Comparison of ENCODE assay signal across 13 mouse cellular contexts in genomic region chr11:59337955-59338735, GRCm38 (mm10). TPM values are rescaled to one million over a fixed set of nuclear protein-coding genes. Genes with fewer than 3 reads are reported as not detected.
DNase-seq lines count a peak whose midpoint lies in the region; ATAC-seq and TF ChIP-seq lines count a peak whose summit lies in the region.
"Had no signal": no experiment of that assay in that cellular context is flagged by ENCODE, and none has a peak within 500 bp of the region (broad histone marks: within the 10 kb centered on the region; RNA-seq: fewer than 3 reads in every experiment).

No protein-coding gene starts in this region.

- peaks cover 32% of the 10 kb centered on the region for H3K4me1 ChIP-seq in hindbrain, embryonic 10.5 days (replicated peaks)
- H3K4me1 ChIP-seq in hindbrain, embryonic 11.5 days (replicated peaks; ENCODE audit: control insufficient read depth, insufficient read depth, low read length), result no peaks in the 10 kb centered on the region
- no peaks in the 10 kb centered on the region for H3K4me1 ChIP-seq in midbrain, postnatal 0 days (ENCODE audit: insufficient read depth, low read length)
- H3K4me1 ChIP-seq in midbrain, embryonic 13.5 days (replicated peaks), result peaks cover 12% of the 10 kb centered on the region
- peaks cover 28% of the 10 kb centered on the region for H3K4me1 ChIP-seq in heart, embryonic 12.5 days (replicated peaks)
- H3K4me1 ChIP-seq in forebrain, embryonic 16.5 days (replicated peaks; ENCODE audit: control insufficient read depth, insufficient read depth, low read length), result no peaks in the 10 kb centered on the region
- peaks cover 18% of the 10 kb centered on the region for H3K4me1 ChIP-seq in forebrain, embryonic 12.5 days

- H3K27me3 ChIP-seq in hindbrain, embryonic 10.5 days (ENCODE audit: insufficient read depth, poor library complexity, severe bottlenecking), result peaks cover 15% of the 10 kb centered on the region; the same call in 1 of the 2 replicates
- no peaks in the 10 kb centered on the region for H3K27me3 ChIP-seq in hindbrain, embryonic 11.5 days (ENCODE audit: control insufficient read depth, insufficient read depth, low read length)
- H3K27me3 ChIP-seq in midbrain, postnatal 0 days (ENCODE audit: insufficient read depth, low read length), result no peaks in the 10 kb centered on the region
- 0 out of 2 replicates have a peak, but pooled peaks cover 4% of the 10 kb centered on the region for H3K27me3 ChIP-seq in midbrain, embryonic 13.5 days
- H3K27me3 ChIP-seq in heart, embryonic 12.5 days (replicated peaks), result peaks cover 8% of the 10 kb centered on the region; the same call in 1 of the 2 replicates
- no peaks in the 10 kb centered on the region for H3K27me3 ChIP-seq in forebrain, embryonic 16.5 days (replicated peaks; ENCODE audit: control insufficient read depth, insufficient read depth, low read length)
- peaks cover 14% of the 10 kb centered on the region for H3K27me3 ChIP-seq in forebrain, embryonic 12.5 days

- H3K4me2 ChIP-seq in hindbrain, embryonic 11.5 days (replicated peaks; ENCODE audit: low read depth, low read length), result no peak overlapping the region
- no peak overlapping the region for H3K4me2 ChIP-seq in midbrain, postnatal 0 days (ENCODE audit: low read depth, low read length, poor library complexity, severe bottlenecking)
- H3K4me2 ChIP-seq in midbrain, embryonic 13.5 days (replicated peaks), result no peak overlapping the region
- peak overlapping the region; percentile 25 for H3K4me2 ChIP-seq in heart, embryonic 12.5 days
- H3K4me2 ChIP-seq in forebrain, embryonic 16.5 days (ENCODE audit: low read length), result no peak overlapping the region
- no peak overlapping the region for H3K4me2 ChIP-seq in forebrain, embryonic 12.5 days
- H3K4me2 ChIP-seq: limb, embryonic 13.5 days had no signal

- no peak for TF ChIP-seq CTCF in midbrain, postnatal 0 days (IDR thresholded peaks at IDR 0.05)

- no peak for DNase-seq in hindbrain, embryonic 10.5 days (ENCODE audit: low spot score)
- no peak for DNase-seq in hindbrain, embryonic 11.5 days (ENCODE audit: low spot score)
- peak; percentile 14 for DNase-seq in midbrain, postnatal 0 days (ENCODE audit: low spot score)
- DNase-seq in kidney, postnatal 4 days, result peak; percentile 69 to 82
- DNase-seq: cerebellum, adult 8-10 months had no signal

- H3K4me3 ChIP-seq in hindbrain, embryonic 10.5 days, result no peak overlapping the region
- H3K4me3 ChIP-seq in hindbrain, embryonic 11.5 days (ENCODE audit: low read depth, low read length), result no peak overlapping the region
- no peak overlapping the region for H3K4me3 ChIP-seq in midbrain, postnatal 0 days (ENCODE audit: low read depth, low read length)
- H3K4me3 ChIP-seq in midbrain, embryonic 13.5 days (replicated peaks), result no peak overlapping the region
- H3K4me3 ChIP-seq in heart, embryonic 12.5 days, result no peak overlapping the region
- H3K4me3 ChIP-seq in forebrain, embryonic 16.5 days (replicated peaks; ENCODE audit: low read length), result no peak overlapping the region
- H3K4me3 ChIP-seq in forebrain, embryonic 12.5 days (replicated peaks), result no peak overlapping the region
- H3K4me3 ChIP-seq: limb, embryonic 13.5 days had no signal

- H3K36me3 ChIP-seq in hindbrain, embryonic 10.5 days, result no peaks in the 10 kb centered on the region
- H3K36me3 ChIP-seq in hindbrain, embryonic 11.5 days (ENCODE audit: control insufficient read depth, insufficient read depth, low read length), result no peaks in the 10 kb centered on the region
- H3K36me3 ChIP-seq in midbrain, postnatal 0 days (ENCODE audit: insufficient read depth, low read length), result no peaks in the 10 kb centered on the region
- no peaks in the 10 kb centered on the region for H3K36me3 ChIP-seq in midbrain, embryonic 13.5 days
- no peaks in the 10 kb centered on the region for H3K36me3 ChIP-seq in heart, embryonic 12.5 days
- H3K36me3 ChIP-seq in forebrain, embryonic 16.5 days (ENCODE audit: control insufficient read depth, insufficient read depth), result no peaks in the 10 kb centered on the region
- H3K36me3 ChIP-seq in forebrain, embryonic 12.5 days (replicated peaks), result no peaks in the 10 kb centered on the region
- H3K36me3 ChIP-seq: limb, embryonic 13.5 days had no signal

- no peak for ATAC-seq in hindbrain, embryonic 11.5 days (ENCODE audit: low FRiP score)
- no peak for ATAC-seq in midbrain, postnatal 0 days (ENCODE audit: low FRiP score)
- ATAC-seq in midbrain, embryonic 13.5 days, result no peak
- no peak for ATAC-seq in heart, embryonic 12.5 days (ENCODE audit: insufficient number of reproducible peaks, low FRiP score)
- no peak for ATAC-seq in forebrain, embryonic 16.5 days
- ATAC-seq in forebrain, embryonic 12.5 days (ENCODE audit: low FRiP score), result no peak

- H3K9ac ChIP-seq in hindbrain, embryonic 11.5 days (ENCODE audit: low read depth, low read length), result no peak overlapping the region
- H3K9ac ChIP-seq in midbrain, postnatal 0 days (replicated peaks; ENCODE audit: low read length, poor library complexity, severe bottlenecking), result no peak overlapping the region
- no peak overlapping the region for H3K9ac ChIP-seq in midbrain, embryonic 13.5 days (replicated peaks)
- 0 out of 2 replicates have a peak overlapping the region, but pooled peaks have one; percentile 10 for H3K9ac ChIP-seq in heart, embryonic 12.5 days
- no peak overlapping the region for H3K9ac ChIP-seq in forebrain, embryonic 16.5 days (replicated peaks; ENCODE audit: low read depth, low read length)
- H3K9ac ChIP-seq in forebrain, embryonic 12.5 days, result no peak overlapping the region
- H3K9ac ChIP-seq: limb, embryonic 13.5 days had no signal

- peak overlapping the region; percentile 13; the same call in 1 of the 2 replicates for H3K27ac ChIP-seq in hindbrain, embryonic 10.5 days
- H3K27ac ChIP-seq in hindbrain, embryonic 11.5 days (ENCODE audit: low read depth, low read length), result no peak overlapping the region
- no peak overlapping the region for H3K27ac ChIP-seq in midbrain, postnatal 0 days (ENCODE audit: low read depth, low read length)
- H3K27ac ChIP-seq in midbrain, embryonic 13.5 days, result no peak overlapping the region
- H3K27ac ChIP-seq in heart, embryonic 12.5 days (ENCODE audit: poor library complexity, severe bottlenecking), result peak overlapping the region; percentile 45; the same call in 1 of the 2 replicates
- H3K27ac ChIP-seq in forebrain, embryonic 16.5 days (ENCODE audit: low read length), result no peak overlapping the region
- H3K27ac ChIP-seq in forebrain, embryonic 12.5 days, result no peak overlapping the region
- H3K27ac ChIP-seq: limb, embryonic 13.5 days had no signal

- no peaks in the 10 kb centered on the region for H3K9me3 ChIP-seq in hindbrain, embryonic 10.5 days
- H3K9me3 ChIP-seq in hindbrain, embryonic 11.5 days (ENCODE audit: control insufficient read depth, low read length), result no peaks in the 10 kb centered on the region
- no peaks in the 10 kb centered on the region for H3K9me3 ChIP-seq in midbrain, postnatal 0 days (ENCODE audit: low read length)
- no peaks in the 10 kb centered on the region for H3K9me3 ChIP-seq in midbrain, embryonic 13.5 days
- no peaks in the 10 kb centered on the region for H3K9me3 ChIP-seq in heart, embryonic 12.5 days (replicated peaks)
- H3K9me3 ChIP-seq in forebrain, embryonic 16.5 days (ENCODE audit: control insufficient read depth, low read length), result no peaks in the 10 kb centered on the region
- no peaks in the 10 kb centered on the region for H3K9me3 ChIP-seq in forebrain, embryonic 12.5 days
- H3K9me3 ChIP-seq: limb, embryonic 13.5 days had no signal

- WGBS in hindbrain, embryonic 10.5 days, result 74% methylated on average over 13 of the region's 13 CpGs
- WGBS in hindbrain, embryonic 11.5 days, result 73% methylated on average over 13 of the region's 13 CpGs
- 68% methylated on average over 13 of the region's 13 CpGs for WGBS in midbrain, postnatal 0 days
- 72% methylated on average over 13 of the region's 13 CpGs for WGBS in midbrain, embryonic 13.5 days
- WGBS in heart, embryonic 12.5 days, result 47% methylated on average over 13 of the region's 13 CpGs
- 66% methylated on average over 13 of the region's 13 CpGs for WGBS in forebrain, embryonic 16.5 days
- 72% methylated on average over 13 of the region's 13 CpGs for WGBS in forebrain, embryonic 12.5 days

RNA-seq across cellular contexts. Expression of gene Wnt9a, which starts 31.4 kb away (rescaled TPM):
- polyA plus RNA-seq in hindbrain, embryonic 10.5 days (2016; fragmentation: Nextera tagmentation; extraction: Ambion mirVana), result 9.8 and 10.7 TPM in 2 replicates
- polyA plus RNA-seq in hindbrain, embryonic 11.5 days (2014; fragmentation: Nextera tagmentation; extraction: Ambion mirVana), result 2.7 and 3.8 TPM in 2 replicates
- 4.2 and 5.6 TPM in 2 replicates for total RNA-seq in midbrain, postnatal 0 days (2014; rRNA removed)
- 2.3 and 2.9 TPM in 2 replicates for polyA plus RNA-seq in midbrain, postnatal 0 days (2015; fragmentation: Nextera tagmentation; extraction: Ambion mirVana)
- polyA plus RNA-seq in midbrain, embryonic 13.5 days (2015; fragmentation: Nextera tagmentation; extraction: Ambion mirVana), result 2.9 and 6.0 TPM in 2 replicates
- polyA plus RNA-seq in heart, embryonic 12.5 days (2016; fragmentation: Nextera tagmentation; extraction: Ambion mirVana), result 4.5 and 5.0 TPM in 2 replicates
- polyA plus RNA-seq in forebrain, embryonic 16.5 days (2015; fragmentation: Nextera tagmentation; extraction: Ambion mirVana), result 1.5 and 1.6 TPM in 2 replicates
- 4.9 and 5.3 TPM in 2 replicates for polyA plus RNA-seq in forebrain, embryonic 12.5 days (2016; fragmentation: Nextera tagmentation; extraction: Ambion mirVana)
- total RNA-seq: megakaryocyte-erythroid progenitor cell, adult 5-6 weeks had no signal

RNA-seq across cellular contexts. Expression of gene Prss38, which starts 37.3 kb away (rescaled TPM):
- polyA plus RNA-seq in hindbrain, embryonic 10.5 days (2016; fragmentation: Nextera tagmentation; extraction: Ambion mirVana), result not detected in 2 replicates
- not detected in 2 replicates for polyA plus RNA-seq in hindbrain, embryonic 11.5 days (2014; fragmentation: Nextera tagmentation; extraction: Ambion mirVana)
- total RNA-seq in midbrain, postnatal 0 days (2014; rRNA removed), result not detected in 2 replicates
- polyA plus RNA-seq in midbrain, postnatal 0 days (2015; fragmentation: Nextera tagmentation; extraction: Ambion mirVana), result 0.22 TPM in 1 of 2 replicates, not detected in the other
- not detected in 2 replicates for polyA plus RNA-seq in midbrain, embryonic 13.5 days (2015; fragmentation: Nextera tagmentation; extraction: Ambion mirVana)
- polyA plus RNA-seq in heart, embryonic 12.5 days (2016; fragmentation: Nextera tagmentation; extraction: Ambion mirVana), result not detected in 2 replicates
- not detected in 2 replicates for polyA plus RNA-seq in forebrain, embryonic 16.5 days (2015; fragmentation: Nextera tagmentation; extraction: Ambion mirVana)
- polyA plus RNA-seq in forebrain, embryonic 12.5 days (2016; fragmentation: Nextera tagmentation; extraction: Ambion mirVana), result not detected in 2 replicates
- total RNA-seq: megakaryocyte-erythroid progenitor cell, adult 5-6 weeks had no signal
- polyA plus RNA-seq: intestine, embryonic 14.5 days; neural tube, embryonic 14.5 days had no signal

RNA-seq across cellular contexts. Expression of gene Wnt3a, which starts 47.6 kb away (rescaled TPM):
- 14.2 and 18.2 TPM in 2 replicates for polyA plus RNA-seq in hindbrain, embryonic 10.5 days (2016; fragmentation: Nextera tagmentation; extraction: Ambion mirVana)
- 3.9 and 4.0 TPM in 2 replicates for polyA plus RNA-seq in hindbrain, embryonic 11.5 days (2014; fragmentation: Nextera tagmentation; extraction: Ambion mirVana)
- 0.16 TPM in 1 of 2 replicates, not detected in the other for total RNA-seq in midbrain, postnatal 0 days (2014; rRNA removed)
- polyA plus RNA-seq in midbrain, postnatal 0 days (2015; fragmentation: Nextera tagmentation; extraction: Ambion mirVana), result 0.10 TPM in 1 of 2 replicates, not detected in the other
- polyA plus RNA-seq in midbrain, embryonic 13.5 days (2015; fragmentation: Nextera tagmentation; extraction: Ambion mirVana), result 0.68 and 3.0 TPM in 2 replicates
- 0.08 TPM in 1 of 2 replicates, not detected in the other for polyA plus RNA-seq in heart, embryonic 12.5 days (2016; fragmentation: Nextera tagmentation; extraction: Ambion mirVana)
- polyA plus RNA-seq in forebrain, embryonic 16.5 days (2015; fragmentation: Nextera tagmentation; extraction: Ambion mirVana), result 0.35 and 0.73 TPM in 2 replicates
- 4.9 and 6.8 TPM in 2 replicates for polyA plus RNA-seq in forebrain, embryonic 12.5 days (2016; fragmentation: Nextera tagmentation; extraction: Ambion mirVana)
- total RNA-seq: megakaryocyte-erythroid progenitor cell, adult 5-6 weeks had no signal
- polyA plus RNA-seq: intestine, embryonic 14.5 days had no signal

Comparison
In these comparisons a context has a peak if more than half of its experiments do, and no peak if none do; other contexts are left out.
1. H3K27ac ChIP-seq: peak in hindbrain, embryonic 10.5 days (single experiment) and heart, embryonic 12.5 days (single experiment); none in hindbrain, embryonic 11.5 days (single experiment), midbrain, postnatal 0 days (single experiment), midbrain, embryonic 13.5 days (single experiment), forebrain, embryonic 16.5 days (single experiment) and forebrain, embryonic 12.5 days (single experiment).
2. DNase-seq: peak in midbrain, postnatal 0 days (single experiment) and kidney, postnatal 4 days (2 of 2); none in hindbrain, embryonic 10.5 days (single experiment) and hindbrain, embryonic 11.5 days (single experiment).